Mouse (Mus musculus): ENCODE data around the gene Bysl.

DNA sequence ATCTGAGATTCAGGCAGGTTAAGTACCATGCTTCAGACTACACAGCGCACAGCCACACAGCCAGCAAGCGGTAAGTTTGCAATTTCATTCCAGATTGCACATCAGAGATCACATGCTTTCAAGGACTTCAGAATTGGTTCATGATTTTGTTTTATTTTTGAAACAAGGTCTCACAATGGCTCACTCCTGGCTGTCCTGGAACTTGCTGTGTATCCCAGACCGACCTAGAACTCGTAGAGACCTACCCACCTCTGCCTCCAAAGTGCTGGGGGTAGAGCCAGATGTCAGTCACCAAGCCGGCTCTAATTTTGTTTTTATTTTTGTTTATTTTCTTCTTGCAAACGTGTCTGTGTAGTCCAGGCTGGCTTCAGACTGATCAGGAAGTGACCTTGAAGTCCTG is 48.4 kb downstream of the Bysl start:
- TF ChIP-seq POLR2A (IDR thresholded peaks at IDR 0.05; ENCODE audit: extremely low read depth, insufficient read depth, low read length) (no peak), CTCF (IDR thresholded peaks at IDR 0.05; ENCODE audit: low read depth, low read length) (no peak)

Data from liver, adult 2 months (tissue).